Mouse (Mus musculus): ENCODE data around the gene 1700021F05Rik. TPM values are rescaled to one million over a fixed set of nuclear protein-coding genes. Genes with fewer than 3 reads are reported as not detected.

1700021F05Rik gene
- polyA plus RNA-seq, 1 experiment = 10.0 TPM

DNA sequence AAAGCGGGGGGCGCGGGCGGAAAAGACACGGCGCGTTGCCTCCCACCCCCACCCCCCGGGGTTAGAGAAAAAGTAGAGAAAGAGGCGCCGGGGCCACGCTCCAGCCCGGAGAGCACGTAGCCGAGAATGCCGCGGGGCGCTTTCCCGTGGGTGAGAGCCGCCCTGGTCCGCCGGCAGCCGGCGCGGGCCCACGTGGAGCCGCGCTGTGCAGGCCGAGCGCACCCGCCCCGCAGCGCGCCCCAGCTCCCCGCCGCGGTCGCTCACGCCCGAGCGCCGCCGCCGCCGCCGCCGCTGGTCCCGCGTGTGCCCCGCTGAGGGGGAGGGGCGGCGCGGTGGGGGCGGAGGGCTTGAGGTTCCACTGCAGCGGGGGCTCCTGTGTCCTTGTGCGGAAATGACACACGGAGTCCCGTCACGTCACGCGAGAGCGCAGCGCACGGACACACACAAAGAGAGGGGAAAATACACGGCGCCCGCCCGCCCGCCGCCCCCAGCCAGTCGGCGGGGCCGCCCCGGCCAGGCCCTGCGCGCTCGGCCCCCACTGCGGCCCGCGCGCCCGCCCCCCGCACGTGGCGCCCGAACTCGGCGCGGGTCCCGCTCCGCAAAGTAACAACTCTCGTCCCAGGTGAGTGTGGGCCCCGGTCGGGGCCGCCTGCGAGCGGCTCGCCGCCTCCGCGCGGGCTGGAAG lies 61.9 kb downstream of the 1700021F05Rik start, which contains the start of gene Bend3:
TSS of gene Bend3 (plus strand) at position 81 of the 685 bp plus-strand sequence.
- Histone ChIP-seq H3K27me3 (ENCODE audit: control insufficient read depth, insufficient read depth, low read length) (no peaks in the 10 kb centered on the region), H3K36me3 (ENCODE audit: control insufficient read depth, insufficient read depth, low read length) (no peaks in the 10 kb centered on the region), H3K27ac (ENCODE audit: control insufficient read depth, insufficient read depth, low read depth, low read length) (peak within 1 kb of the TSS; percentile 88), H3K4me3 (ENCODE audit: control insufficient read depth, low read depth, low read length) (peak within 1 kb of the TSS; percentile 92), H3K4me1 (ENCODE audit: control insufficient read depth, insufficient read depth, low read length) (peaks cover 16% of the 10 kb centered on the region)
- no peak for TF ChIP-seq CTCF (IDR thresholded peaks at IDR 0.05; ENCODE audit: control insufficient read depth, insufficient read depth, insufficient replicate concordance, low read depth, low read length)
- peak; percentile 27; the same call in 1 of the 2 replicates for TF ChIP-seq POLR2A (IDR thresholded peaks at IDR 0.05; ENCODE audit: control insufficient read depth, low read depth, low read length)

DNA sequence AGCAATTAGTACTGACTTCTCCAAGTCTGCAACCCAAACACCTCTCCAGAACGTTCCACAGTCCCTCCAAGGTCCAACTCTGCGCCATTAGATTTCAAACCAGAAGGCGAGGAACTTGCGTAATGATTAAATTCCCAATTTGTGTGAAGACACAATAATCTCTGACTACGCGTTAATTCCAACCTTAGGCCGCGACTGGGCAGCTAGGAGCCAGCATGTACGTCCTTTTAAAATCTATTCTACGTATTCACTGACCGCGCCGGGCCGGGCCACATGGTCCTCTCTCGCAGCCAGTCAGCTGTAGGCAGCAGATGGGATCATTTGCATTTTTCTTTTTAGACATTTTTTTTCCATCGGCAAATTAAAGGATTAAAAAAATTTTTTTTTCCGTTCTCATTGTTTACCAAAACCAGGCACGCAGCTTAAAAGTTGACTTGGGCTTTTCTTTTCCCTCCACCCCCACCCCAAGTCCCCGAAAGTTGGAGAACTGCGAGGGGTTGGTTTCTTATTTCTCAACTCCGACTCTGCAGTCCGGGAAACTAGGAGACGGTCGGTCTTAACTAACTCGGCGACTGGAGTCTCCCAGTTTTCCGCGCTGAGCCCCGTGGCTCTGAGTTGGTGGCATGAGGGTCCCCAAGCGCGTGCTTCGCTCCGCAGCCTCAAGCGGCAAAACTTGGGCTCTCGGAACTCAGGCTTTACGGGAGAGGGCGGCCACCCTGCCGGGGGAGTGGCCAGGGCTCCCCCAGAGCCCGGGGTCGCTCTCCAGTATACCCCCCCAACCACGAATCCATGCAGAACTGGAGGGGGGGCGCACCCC lies 62.7 kb downstream of the 1700021F05Rik start:
- H3K36me3 ChIP-seq (ENCODE audit: control insufficient read depth, insufficient read depth, low read length) = no peaks in the 10 kb centered on the region
- no peaks in the 10 kb centered on the region for H3K27me3 ChIP-seq (ENCODE audit: control insufficient read depth, insufficient read depth, low read length)
- peak overlapping the region; percentile 57; the same call in 1 of the 2 replicates for H3K27ac ChIP-seq (ENCODE audit: control insufficient read depth, insufficient read depth, low read depth, low read length)
- TF ChIP-seq POLR2A (IDR thresholded peaks at IDR 0.05; ENCODE audit: control insufficient read depth, low read depth, low read length) (no peak), CTCF (IDR thresholded peaks at IDR 0.05; ENCODE audit: control insufficient read depth, insufficient read depth, insufficient replicate concordance, low read depth, low read length) (no peak)
- peak overlapping the region; percentile 92 for H3K4me3 ChIP-seq (ENCODE audit: control insufficient read depth, low read depth, low read length)
- peaks cover 16% of the 10 kb centered on the region for H3K4me1 ChIP-seq (ENCODE audit: control insufficient read depth, insufficient read depth, low read length)

GRCm38 (mm10) chr10:43477459-43477858 lies 63.3 kb downstream of the 1700021F05Rik start:
- Histone ChIP-seq H3K27ac (ENCODE audit: control insufficient read depth, insufficient read depth, low read depth, low read length) (no peak overlapping the region), H3K36me3 (ENCODE audit: control insufficient read depth, insufficient read depth, low read length) (no peaks in the 10 kb centered on the region), H3K27me3 (ENCODE audit: control insufficient read depth, insufficient read depth, low read length) (no peaks in the 10 kb centered on the region), H3K4me1 (ENCODE audit: control insufficient read depth, insufficient read depth, low read length) (peaks cover 16% of the 10 kb centered on the region), H3K4me3 (ENCODE audit: control insufficient read depth, low read depth, low read length) (peak overlapping the region; percentile 92; the same call in 1 of the 2 replicates)
- no peak for TF ChIP-seq POLR2A (IDR thresholded peaks at IDR 0.05; ENCODE audit: control insufficient read depth, low read depth, low read length)
- no peak for TF ChIP-seq CTCF (IDR thresholded peaks at IDR 0.05; ENCODE audit: control insufficient read depth, insufficient read depth, insufficient replicate concordance, low read depth, low read length)

DNA sequence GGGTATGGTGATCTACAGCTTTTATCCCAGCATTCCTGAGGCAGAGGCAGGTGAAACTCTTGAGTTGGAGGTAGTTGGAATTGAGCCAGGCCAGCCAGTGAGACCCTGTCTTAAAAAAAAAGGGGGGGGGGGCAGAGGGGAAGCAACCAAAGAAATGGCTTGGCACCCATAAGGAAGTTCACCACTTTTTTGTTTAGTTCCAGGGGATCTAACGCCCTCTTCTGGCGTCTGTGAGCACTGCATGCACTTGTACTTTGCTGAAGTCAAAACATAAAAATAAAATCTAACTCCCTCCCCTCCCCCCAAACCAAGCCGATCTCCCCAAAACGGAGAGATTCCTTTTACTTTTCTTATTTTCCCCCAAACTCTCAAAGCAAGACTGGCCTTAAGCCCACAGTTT lies 65.4 kb downstream of the 1700021F05Rik start:
- TF ChIP-seq CTCF (IDR thresholded peaks at IDR 0.05; ENCODE audit: control insufficient read depth, insufficient read depth, insufficient replicate concordance, low read depth, low read length) = 0 out of 2 replicates have a peak, but pooled peaks have one; percentile 16
- TF ChIP-seq POLR2A (IDR thresholded peaks at IDR 0.05; ENCODE audit: control insufficient read depth, low read depth, low read length) = no peak
- H3K27me3 ChIP-seq (ENCODE audit: control insufficient read depth, insufficient read depth, low read length) = no peaks in the 10 kb centered on the region
- no peaks in the 10 kb centered on the region for H3K36me3 ChIP-seq (ENCODE audit: control insufficient read depth, insufficient read depth, low read length)
- peaks cover 12% of the 10 kb centered on the region for H3K4me1 ChIP-seq (ENCODE audit: control insufficient read depth, insufficient read depth, low read length)
- H3K4me3 ChIP-seq (ENCODE audit: control insufficient read depth, low read depth, low read length) = no peak overlapping the region
- no peak overlapping the region for H3K27ac ChIP-seq (ENCODE audit: control insufficient read depth, insufficient read depth, low read depth, low read length)

Other genes with a start within 250 kb of the 1700021F05Rik start
- 3.9 and 4.4 TPM in 2 replicates for gene Bend3, start 62.2 kb downstream of the 1700021F05Rik start, polyA plus RNA-seq (2012; rRNA removed)
- 258 and 271 TPM in 2 replicates for gene Gm9803, start 16.9 kb downstream of the 1700021F05Rik start, polyA plus RNA-seq (2012; rRNA removed)
- gene Cd24a, start 37.3 kb upstream of the 1700021F05Rik start, polyA plus RNA-seq (2012; rRNA removed) = 3.9 and 12.4 TPM in 2 replicates